Comparison of ENCODE assay signal across 11 mouse cellular contexts in genomic region chr11:100386586-100386985, GRCm38 (mm10). TPM values are rescaled to one million over a fixed set of nuclear protein-coding genes. Genes with fewer than 3 reads are reported as not detected.
DNase-seq lines count a peak whose midpoint lies in the region; ATAC-seq and TF ChIP-seq lines count a peak whose summit lies in the region.
"Had no signal": no experiment of that assay in that cellular context is flagged by ENCODE, and none has a peak within 500 bp of the region (broad histone marks: within the 10 kb centered on the region; RNA-seq: fewer than 3 reads in every experiment).

No protein-coding gene starts in this region.

- H3K4me1 ChIP-seq in midbrain, embryonic 13.5 days (replicated peaks): peaks cover 27% of the 10 kb centered on the region
- H3K4me1 ChIP-seq in midbrain, embryonic 15.5 days: peaks cover 11% of the 10 kb centered on the region; the same call in 1 of the 2 replicates
- peaks cover 60% of the 10 kb centered on the region for H3K4me1 ChIP-seq in intestine, embryonic 15.5 days (replicated peaks)
- peaks cover 26% of the 10 kb centered on the region for H3K4me1 ChIP-seq in limb, embryonic 13.5 days
- H3K4me1 ChIP-seq in stomach, embryonic 16.5 days (ENCODE audit: control insufficient read depth, insufficient read depth, low read length): peaks cover 57% of the 10 kb centered on the region
- peaks cover 30% of the 10 kb centered on the region for H3K4me1 ChIP-seq in liver, postnatal 0 days (ENCODE audit: insufficient read depth)

- H3K27me3 ChIP-seq in midbrain, embryonic 13.5 days: no peaks in the 10 kb centered on the region
- H3K27me3 ChIP-seq in midbrain, embryonic 15.5 days (replicated peaks): no peaks in the 10 kb centered on the region
- no peaks in the 10 kb centered on the region for H3K27me3 ChIP-seq in intestine, embryonic 15.5 days (replicated peaks)
- no peaks in the 10 kb centered on the region for H3K27me3 ChIP-seq in limb, embryonic 13.5 days
- no peaks in the 10 kb centered on the region for H3K27me3 ChIP-seq in stomach, embryonic 16.5 days (ENCODE audit: control insufficient read depth, insufficient read depth, low read length)
- H3K27me3 ChIP-seq in liver, postnatal 0 days (ENCODE audit: insufficient read depth, low read length): no peaks in the 10 kb centered on the region

- H3K9ac ChIP-seq in midbrain, embryonic 13.5 days (replicated peaks): peak overlapping the region; percentile 10; the same call in 1 of the 2 replicates
- no peak overlapping the region for H3K9ac ChIP-seq in midbrain, embryonic 15.5 days
- no peak overlapping the region for H3K9ac ChIP-seq in intestine, embryonic 15.5 days
- H3K9ac ChIP-seq in limb, embryonic 13.5 days: no peak overlapping the region
- H3K9ac ChIP-seq in stomach, embryonic 16.5 days (ENCODE audit: low read length): peak overlapping the region; percentile 60
- H3K9ac ChIP-seq in liver, postnatal 0 days (replicated peaks): no peak overlapping the region

- no peaks in the 10 kb centered on the region for H3K9me3 ChIP-seq in midbrain, embryonic 13.5 days
- no peaks in the 10 kb centered on the region for H3K9me3 ChIP-seq in midbrain, embryonic 15.5 days
- H3K9me3 ChIP-seq in intestine, embryonic 15.5 days: no peaks in the 10 kb centered on the region
- no peaks in the 10 kb centered on the region for H3K9me3 ChIP-seq in limb, embryonic 13.5 days
- no peaks in the 10 kb centered on the region for H3K9me3 ChIP-seq in stomach, embryonic 16.5 days (replicated peaks; ENCODE audit: control insufficient read depth, low read length)
- no peaks in the 10 kb centered on the region for H3K9me3 ChIP-seq in liver, postnatal 0 days (ENCODE audit: low read length)

- WGBS in midbrain, embryonic 13.5 days: 54% methylated on average over 5 of the region's 5 CpGs
- WGBS in midbrain, embryonic 15.5 days: 54% methylated on average over 5 of the region's 5 CpGs
- 41% methylated on average over 5 of the region's 5 CpGs for whole genome bisulfite sequencing in intestine, embryonic 15.5 days
- WGBS in limb, embryonic 13.5 days: 41% methylated on average over 5 of the region's 5 CpGs
- 52% methylated on average over 5 of the region's 5 CpGs for WGBS in stomach, embryonic 16.5 days
- WGBS in liver, postnatal 0 days (ENCODE audit: insufficient replicate concordance): 39% methylated on average over 5 of the region's 5 CpGs

- H3K4me2 ChIP-seq in midbrain, embryonic 13.5 days (replicated peaks): no peak overlapping the region
- H3K4me2 ChIP-seq in midbrain, embryonic 15.5 days: no peak overlapping the region
- peak overlapping the region; percentile 45 for H3K4me2 ChIP-seq in intestine, embryonic 15.5 days (replicated peaks)
- no peak overlapping the region for H3K4me2 ChIP-seq in limb, embryonic 13.5 days (replicated peaks)
- H3K4me2 ChIP-seq in stomach, embryonic 16.5 days (ENCODE audit: low read depth, low read length): peak overlapping the region; percentile 47
- H3K4me2 ChIP-seq in liver, postnatal 0 days (ENCODE audit: low read depth, low read length): no peak overlapping the region

- no peak overlapping the region for H3K27ac ChIP-seq in midbrain, embryonic 13.5 days
- no peak overlapping the region for H3K27ac ChIP-seq in midbrain, embryonic 15.5 days
- H3K27ac ChIP-seq in intestine, embryonic 15.5 days: peak overlapping the region; percentile 73
- H3K27ac ChIP-seq in limb, embryonic 13.5 days: peak overlapping the region; percentile 39; the same call in 1 of the 2 replicates
- H3K27ac ChIP-seq in stomach, embryonic 16.5 days (ENCODE audit: low read length): peak overlapping the region; percentile 97
- H3K27ac ChIP-seq in liver, postnatal 0 days (ENCODE audit: low read depth): no peak overlapping the region

- no peak for TF ChIP-seq EP300 in liver, postnatal 0 days (IDR thresholded peaks at IDR 0.05; ENCODE audit: low read depth)

- TF ChIP-seq CTCF in liver, postnatal 0 days (IDR thresholded peaks at IDR 0.05; ENCODE audit: low read depth): no peak

- H3K36me3 ChIP-seq in midbrain, embryonic 13.5 days: peaks cover 47% of the 10 kb centered on the region
- H3K36me3 ChIP-seq in midbrain, embryonic 15.5 days (replicated peaks): peaks cover 23% of the 10 kb centered on the region
- peaks cover 27% of the 10 kb centered on the region for H3K36me3 ChIP-seq in intestine, embryonic 15.5 days
- H3K36me3 ChIP-seq in limb, embryonic 13.5 days: peaks cover 42% of the 10 kb centered on the region
- peaks cover 20% of the 10 kb centered on the region for H3K36me3 ChIP-seq in stomach, embryonic 16.5 days (ENCODE audit: control insufficient read depth, insufficient read depth, low read length)
- peaks cover 23% of the 10 kb centered on the region for H3K36me3 ChIP-seq in liver, postnatal 0 days (replicated peaks; ENCODE audit: insufficient read depth, low read length)

- H3K4me3 ChIP-seq in midbrain, embryonic 13.5 days (replicated peaks): no peak overlapping the region
- H3K4me3 ChIP-seq in midbrain, embryonic 15.5 days: no peak overlapping the region
- H3K4me3 ChIP-seq in intestine, embryonic 15.5 days (replicated peaks): 0 out of 2 replicates have a peak overlapping the region, but pooled peaks have one; percentile 2
- no peak overlapping the region for H3K4me3 ChIP-seq in limb, embryonic 13.5 days
- 0 out of 2 replicates have a peak overlapping the region, but pooled peaks have one; percentile 1 for H3K4me3 ChIP-seq in stomach, embryonic 16.5 days (replicated peaks; ENCODE audit: low read length)
- H3K4me3 ChIP-seq in liver, postnatal 0 days (ENCODE audit: low read depth, low read length): no peak overlapping the region

- ATAC-seq in midbrain, embryonic 13.5 days: no peak
- no peak for ATAC-seq in midbrain, embryonic 15.5 days (replicated peaks)
- ATAC-seq in intestine, embryonic 15.5 days: peak; percentile 86
- peak; percentile 22; the same call in 1 of the 2 replicates for ATAC-seq in limb, embryonic 13.5 days (ENCODE audit: low FRiP score, low read depth)
- ATAC-seq in stomach, embryonic 16.5 days (ENCODE audit: insufficient read depth, low FRiP score): peak; percentile 79
- no peak for ATAC-seq in erythroid progenitor cell, adult 5-6 weeks (replicated peaks; ENCODE audit: low FRiP score, poor library complexity, severe bottlenecking)
- ATAC-seq in liver, postnatal 0 days: no peak

- DNase-seq in cerebellum, adult 9-11 months: no peak
- DNase-seq in liver, postnatal 0 days: no peak
- DNase-seq: midbrain, embryonic 14.5 days; thymus, postnatal 36 days had no signal

RNA-seq across cellular contexts. Expression of gene Jup, which starts 11.0 kb away (rescaled TPM):
- 69.2 and 70.5 TPM in 2 replicates for polyA plus RNA-seq in midbrain, embryonic 13.5 days (2015; fragmentation: Nextera tagmentation; extraction: Ambion mirVana)
- 104 and 105 TPM in 2 replicates for polyA plus RNA-seq in midbrain, embryonic 15.5 days (2015; fragmentation: Nextera tagmentation; extraction: Ambion mirVana)
- 133 and 139 TPM in 2 replicates for polyA plus RNA-seq in intestine, embryonic 15.5 days (2015; fragmentation: Nextera tagmentation; extraction: Ambion mirVana)
- 62.7 and 73.6 TPM in 2 replicates for polyA plus RNA-seq in limb, embryonic 13.5 days (2015; fragmentation: Nextera tagmentation; extraction: Ambion mirVana)
- 247 and 328 TPM in 2 replicates for polyA plus RNA-seq in stomach, embryonic 16.5 days (2015; fragmentation: Nextera tagmentation; extraction: Ambion mirVana)
- total RNA-seq in erythroid progenitor cell, adult 5-6 weeks (2015; ENCODE audit: low replicate concordance): 7.2 and 10.1 TPM in 2 replicates
- total RNA-seq in erythroid progenitor cell, adult 5-6 weeks (2017; ENCODE audit: low replicate concordance): 1.9 and 5.5 TPM in 2 replicates
- polyA plus RNA-seq in liver, postnatal 0 days (2015; fragmentation: Nextera tagmentation; extraction: Ambion mirVana): 17.5 and 18.9 TPM in 2 replicates

RNA-seq across cellular contexts. Expression of gene P3h4, which starts 28.1 kb away (rescaled TPM):
- 13.7 and 16.8 TPM in 2 replicates for polyA plus RNA-seq in midbrain, embryonic 13.5 days (2015; fragmentation: Nextera tagmentation; extraction: Ambion mirVana)
- 20.3 and 21.2 TPM in 2 replicates for polyA plus RNA-seq in midbrain, embryonic 15.5 days (2015; fragmentation: Nextera tagmentation; extraction: Ambion mirVana)
- polyA plus RNA-seq in intestine, embryonic 15.5 days (2015; fragmentation: Nextera tagmentation; extraction: Ambion mirVana): 44.1 and 45.4 TPM in 2 replicates
- 77.1 and 81.9 TPM in 2 replicates for polyA plus RNA-seq in limb, embryonic 13.5 days (2015; fragmentation: Nextera tagmentation; extraction: Ambion mirVana)
- 56.7 and 62.1 TPM in 2 replicates for polyA plus RNA-seq in stomach, embryonic 16.5 days (2015; fragmentation: Nextera tagmentation; extraction: Ambion mirVana)
- total RNA-seq in erythroid progenitor cell, adult 5-6 weeks (2015; ENCODE audit: low replicate concordance): not detected in 2 replicates
- not detected in 2 replicates for total RNA-seq in erythroid progenitor cell, adult 5-6 weeks (2017; ENCODE audit: low replicate concordance)
- polyA plus RNA-seq in liver, postnatal 0 days (2015; fragmentation: Nextera tagmentation; extraction: Ambion mirVana): 3.4 and 4.6 TPM in 2 replicates

RNA-seq across cellular contexts. Expression of gene Fkbp10, which starts 28.9 kb away (rescaled TPM):
- 16.4 and 19.9 TPM in 2 replicates for polyA plus RNA-seq in midbrain, embryonic 13.5 days (2015; fragmentation: Nextera tagmentation; extraction: Ambion mirVana)
- polyA plus RNA-seq in midbrain, embryonic 15.5 days (2015; fragmentation: Nextera tagmentation; extraction: Ambion mirVana): 23.3 and 27.5 TPM in 2 replicates
- 84.2 and 86.6 TPM in 2 replicates for polyA plus RNA-seq in intestine, embryonic 15.5 days (2015; fragmentation: Nextera tagmentation; extraction: Ambion mirVana)
- polyA plus RNA-seq in limb, embryonic 13.5 days (2015; fragmentation: Nextera tagmentation; extraction: Ambion mirVana): 169 and 170 TPM in 2 replicates
- 114 and 119 TPM in 2 replicates for polyA plus RNA-seq in stomach, embryonic 16.5 days (2015; fragmentation: Nextera tagmentation; extraction: Ambion mirVana)
- not detected in 2 replicates for total RNA-seq in erythroid progenitor cell, adult 5-6 weeks (2015; ENCODE audit: low replicate concordance)
- not detected in 2 replicates for total RNA-seq in erythroid progenitor cell, adult 5-6 weeks (2017; ENCODE audit: low replicate concordance)
- polyA plus RNA-seq in liver, postnatal 0 days (2015; fragmentation: Nextera tagmentation; extraction: Ambion mirVana): 7.4 and 9.0 TPM in 2 replicates

RNA-seq across cellular contexts. Expression of gene Hap1, which starts 30.7 kb away (rescaled TPM):
- polyA plus RNA-seq in midbrain, embryonic 13.5 days (2015; fragmentation: Nextera tagmentation; extraction: Ambion mirVana): 137 and 168 TPM in 2 replicates
- 315 and 316 TPM in 2 replicates for polyA plus RNA-seq in midbrain, embryonic 15.5 days (2015; fragmentation: Nextera tagmentation; extraction: Ambion mirVana)
- 13.9 and 15.5 TPM in 2 replicates for polyA plus RNA-seq in intestine, embryonic 15.5 days (2015; fragmentation: Nextera tagmentation; extraction: Ambion mirVana)
- 2.8 and 3.2 TPM in 2 replicates for polyA plus RNA-seq in limb, embryonic 13.5 days (2015; fragmentation: Nextera tagmentation; extraction: Ambion mirVana)
- 13.2 and 13.5 TPM in 2 replicates for polyA plus RNA-seq in stomach, embryonic 16.5 days (2015; fragmentation: Nextera tagmentation; extraction: Ambion mirVana)
- not detected in 2 replicates for total RNA-seq in erythroid progenitor cell, adult 5-6 weeks (2015; ENCODE audit: low replicate concordance)
- total RNA-seq in erythroid progenitor cell, adult 5-6 weeks (2017; ENCODE audit: low replicate concordance): 0.13 TPM in 1 of 2 replicates, not detected in the other
- polyA plus RNA-seq in liver, postnatal 0 days (2015; fragmentation: Nextera tagmentation; extraction: Ambion mirVana): 0.78 and 0.81 TPM in 2 replicates

RNA-seq across cellular contexts. Expression of gene Gast, which starts 52.4 kb away (rescaled TPM):
- 1.2 and 2.5 TPM in 2 replicates for polyA plus RNA-seq in midbrain, embryonic 13.5 days (2015; fragmentation: Nextera tagmentation; extraction: Ambion mirVana)
- 2.0 and 2.3 TPM in 2 replicates for polyA plus RNA-seq in midbrain, embryonic 15.5 days (2015; fragmentation: Nextera tagmentation; extraction: Ambion mirVana)
- polyA plus RNA-seq in intestine, embryonic 15.5 days (2015; fragmentation: Nextera tagmentation; extraction: Ambion mirVana): 2.1 and 2.4 TPM in 2 replicates
- polyA plus RNA-seq in limb, embryonic 13.5 days (2015; fragmentation: Nextera tagmentation; extraction: Ambion mirVana): not detected in 2 replicates
- 10.8 and 13.3 TPM in 2 replicates for polyA plus RNA-seq in stomach, embryonic 16.5 days (2015; fragmentation: Nextera tagmentation; extraction: Ambion mirVana)
- total RNA-seq in erythroid progenitor cell, adult 5-6 weeks (2015; ENCODE audit: low replicate concordance): not detected in 2 replicates
- not detected in 2 replicates for total RNA-seq in erythroid progenitor cell, adult 5-6 weeks (2017; ENCODE audit: low replicate concordance)
- polyA plus RNA-seq in liver, postnatal 0 days (2015; fragmentation: Nextera tagmentation; extraction: Ambion mirVana): not detected in 2 replicates
- total RNA-seq: adrenal gland, postnatal 4 days had no signal

Comparison
In these comparisons a context has a peak if more than half of its experiments do, and no peak if none do; other contexts are left out.
1. H3K9ac ChIP-seq: peak in midbrain, embryonic 13.5 days (single experiment) and stomach, embryonic 16.5 days (single experiment); none in midbrain, embryonic 15.5 days (single experiment), intestine, embryonic 15.5 days (single experiment), limb, embryonic 13.5 days (single experiment) and liver, postnatal 0 days (single experiment).
2. ATAC-seq: peak in intestine, embryonic 15.5 days (single experiment), limb, embryonic 13.5 days (single experiment) and stomach, embryonic 16.5 days (single experiment); none in midbrain, embryonic 13.5 days (single experiment), midbrain, embryonic 15.5 days (single experiment), erythroid progenitor cell, adult 5-6 weeks (single experiment) and liver, postnatal 0 days (single experiment).
3. H3K27ac ChIP-seq: peak in intestine, embryonic 15.5 days (single experiment), limb, embryonic 13.5 days (single experiment) and stomach, embryonic 16.5 days (single experiment); none in midbrain, embryonic 13.5 days (single experiment), midbrain, embryonic 15.5 days (single experiment) and liver, postnatal 0 days (single experiment).
4. H3K4me2 ChIP-seq: peak in intestine, embryonic 15.5 days (single experiment) and stomach, embryonic 16.5 days (single experiment); none in midbrain, embryonic 13.5 days (single experiment), midbrain, embryonic 15.5 days (single experiment), limb, embryonic 13.5 days (single experiment) and liver, postnatal 0 days (single experiment).
5. H3K4me3 ChIP-seq: peak in intestine, embryonic 15.5 days (single experiment) and stomach, embryonic 16.5 days (single experiment); none in midbrain, embryonic 13.5 days (single experiment), midbrain, embryonic 15.5 days (single experiment), limb, embryonic 13.5 days (single experiment) and liver, postnatal 0 days (single experiment).